Mouse (Mus musculus) heart, adult 11 months (tissue): Measurements from ENCODE around the gene Gm27027.

Experiments used
- DNase-seq: peaks from one replicate; pipeline ENCODE4 v3.0.0; 2022

Gene Gm27027

DNA sequence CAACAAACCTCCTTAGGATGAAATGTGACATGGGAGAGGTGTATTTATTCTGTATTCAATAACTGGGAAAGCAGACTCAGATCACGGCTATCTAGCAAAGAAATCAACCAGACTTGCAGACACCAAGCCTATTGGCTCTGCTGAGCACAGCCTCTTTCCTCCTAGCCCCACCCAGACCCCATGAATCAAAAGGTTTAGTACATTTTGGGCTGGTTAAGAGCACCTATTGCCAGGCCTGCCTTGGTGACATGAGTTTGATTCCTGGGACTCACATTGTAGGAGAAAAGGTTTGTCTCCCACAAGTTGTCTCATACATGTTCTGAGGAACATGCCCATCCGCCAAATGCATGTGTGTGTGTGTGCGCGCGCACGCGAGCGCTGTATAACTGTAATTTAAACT lies 70.0 kb downstream of the Gm27027 start:
- no peak for DNase-seq

DNA sequence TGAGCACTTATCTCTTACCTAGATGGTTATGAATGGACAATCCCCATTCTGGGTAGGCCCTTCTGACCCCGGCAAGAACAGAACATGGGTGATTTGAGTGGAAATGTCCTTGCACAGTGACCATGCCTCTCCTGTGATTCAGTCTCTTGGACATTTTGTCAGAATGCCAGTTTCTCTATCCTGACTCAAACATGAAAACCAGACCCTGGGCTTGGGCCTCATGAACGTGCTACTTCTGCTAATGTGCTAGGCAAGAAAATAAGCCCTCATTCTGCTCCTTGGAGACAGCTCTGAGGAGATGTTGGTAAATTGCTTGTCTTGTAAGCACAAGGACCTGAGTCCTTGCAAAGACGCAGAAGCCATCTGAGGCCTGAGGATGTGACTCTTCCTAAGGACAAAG lies 77.1 kb downstream of the Gm27027 start:
- peak; percentile 56 for DNase-seq

DNA sequence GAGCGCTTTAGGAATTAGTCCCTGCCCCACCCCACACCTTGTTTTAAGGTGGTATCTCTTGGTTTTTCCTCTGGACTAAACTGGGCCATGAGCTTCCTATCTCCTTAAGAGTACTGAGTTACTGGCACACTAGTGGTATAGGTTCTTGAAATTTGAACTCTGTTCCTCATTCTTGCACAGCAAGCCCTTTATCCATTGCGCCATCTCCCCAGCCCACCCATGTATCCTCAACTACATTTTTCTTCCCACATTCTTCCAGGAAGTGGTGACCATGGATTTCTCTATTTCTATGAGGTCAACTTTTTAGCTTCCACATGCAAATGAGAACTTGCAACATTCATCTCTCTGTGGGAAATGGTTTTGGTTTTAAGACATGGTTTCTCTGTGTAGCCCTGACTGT lies 82.6 kb downstream of the Gm27027 start:
- DNase-seq: no peak

DNA sequence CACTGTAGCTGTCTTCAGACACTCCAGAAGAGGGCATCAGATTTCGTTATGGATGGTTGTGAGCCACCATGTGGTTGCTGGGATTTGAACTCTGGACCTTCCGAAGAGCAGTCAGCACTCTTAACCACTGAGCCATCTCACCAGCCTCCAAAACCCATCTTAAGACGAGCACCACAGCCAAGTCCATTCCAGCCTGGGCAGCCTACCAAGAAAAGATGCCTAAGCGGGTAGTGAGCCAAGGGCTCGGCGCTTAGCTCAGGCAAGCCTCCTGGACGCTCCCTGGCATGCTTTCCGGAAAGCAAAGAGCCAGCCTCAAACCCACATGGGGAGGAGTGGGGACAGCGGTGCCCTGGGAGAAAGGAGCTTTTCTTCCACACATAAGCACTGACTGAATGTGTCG lies 84.2 kb downstream of the Gm27027 start:
- DNase-seq: peak; percentile 81

DNA sequence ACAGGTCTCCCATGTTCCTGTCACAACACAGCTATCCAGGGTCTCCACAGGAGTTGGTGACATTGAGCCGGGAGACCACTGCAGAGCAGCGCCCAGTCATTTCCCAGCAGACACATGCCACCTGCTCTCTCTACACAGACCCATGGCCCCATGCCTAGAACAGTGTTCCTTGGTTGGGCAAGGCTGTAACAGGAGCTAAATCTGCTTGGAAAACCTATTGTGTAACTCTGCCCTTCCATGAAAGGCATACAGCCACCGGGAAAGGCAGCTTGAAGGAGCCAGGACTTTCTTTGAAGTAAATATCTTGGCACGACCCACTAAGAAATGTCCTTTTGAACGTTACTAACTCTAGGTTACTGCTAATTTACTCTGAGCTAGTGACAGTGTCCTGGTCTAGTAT lies 86.4 kb downstream of the Gm27027 start:
- peak; percentile 93 for DNase-seq

DNA sequence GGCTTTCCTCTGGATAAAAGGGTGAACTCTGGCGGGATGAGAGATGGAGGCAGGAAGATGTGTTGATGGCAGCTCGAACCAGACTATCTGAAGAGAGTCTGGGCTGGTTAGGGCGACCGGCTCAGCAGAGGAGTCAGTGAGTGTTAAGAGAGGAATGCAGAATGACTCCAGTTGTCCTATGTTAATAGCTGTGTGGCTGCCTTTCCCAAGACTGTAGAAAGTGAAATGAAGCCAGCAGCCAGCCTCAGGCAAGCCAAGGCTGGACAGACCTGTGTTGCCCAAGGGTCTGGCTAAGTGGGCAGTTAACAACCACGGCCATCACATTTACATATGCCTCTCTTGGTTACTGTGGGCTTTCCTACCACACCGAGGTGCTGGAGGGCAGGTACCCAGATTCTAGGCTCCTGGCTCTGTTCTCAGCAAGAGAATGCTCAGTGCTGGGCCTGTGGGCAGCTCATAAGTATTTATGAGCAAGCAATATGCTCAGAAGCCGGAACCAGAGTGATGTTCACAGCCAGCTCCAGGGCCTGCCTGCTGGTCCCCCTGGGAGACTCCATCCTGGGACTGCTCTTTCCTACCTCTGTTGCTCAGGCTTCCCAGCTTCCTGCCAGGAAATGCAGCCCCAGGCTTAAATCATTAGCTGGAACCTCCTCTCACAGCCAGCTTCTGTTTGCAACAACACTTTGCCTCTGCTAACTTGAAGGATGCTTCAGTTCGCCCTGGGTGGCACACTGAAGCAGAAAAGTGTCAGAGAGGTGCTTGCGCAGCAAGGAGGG lies 88.4 kb downstream of the Gm27027 start:
- peak; percentile 93 for DNase-seq
